Mouse (Mus musculus) bone marrow macrophage, adult 2 months (primary cell): ENCODE data around the gene Azgp1.

ENCODE experiments used
- CTCF ChIP-seq: IDR thresholded peaks from 2 replicates; pipeline ENCODE4 v1.5.1; 2012; ENCODE audit warnings: low read depth, mild to moderate bottlenecking, low read length, moderate library complexity
- POLR2A ChIP-seq: IDR thresholded peaks from 2 replicates; pipeline ENCODE4 v1.6.1; 2012; ENCODE audit warnings: mild to moderate bottlenecking, low read depth, low read length, borderline replicate concordance

GRCm38 (mm10) chr5:137956404-137956803 is 24.9 kb upstream of the Azgp1 start:
- TF ChIP-seq CTCF (no peak), POLR2A (no peak)
